Mouse (Mus musculus) ES-Bruce4 (cell line): Measurements from ENCODE around the gene Bmper.

Experiments
- CTCF ChIP-seq: IDR thresholded peaks from one replicate; pipeline ENCODE4 v1.8.1; 2011; ENCODE audit warnings: low read depth, low read length
- POLR2A ChIP-seq: IDR thresholded peaks from one replicate; pipeline ENCODE4 v1.8.1; 2011; ENCODE audit warnings: low read length; ENCODE audit not compliant: insufficient read depth

GRCm38 (mm10) chr9:23333041-23333622 is 110.3 kb downstream of the Bmper start:
- TF ChIP-seq CTCF, result no peak
- no peak for TF ChIP-seq POLR2A
